Mouse (Mus musculus) bone marrow macrophage, adult 2 months (primary cell): ENCODE data around the gene Aqp2.

ENCODE experiments used
- CTCF ChIP-seq: IDR thresholded peaks from 2 replicates; pipeline ENCODE4 v1.5.1; 2012; ENCODE audit warnings: low read depth, mild to moderate bottlenecking, low read length, moderate library complexity
- POLR2A ChIP-seq: IDR thresholded peaks from 2 replicates; pipeline ENCODE4 v1.6.1; 2012; ENCODE audit warnings: mild to moderate bottlenecking, low read depth, low read length, borderline replicate concordance

DNA sequence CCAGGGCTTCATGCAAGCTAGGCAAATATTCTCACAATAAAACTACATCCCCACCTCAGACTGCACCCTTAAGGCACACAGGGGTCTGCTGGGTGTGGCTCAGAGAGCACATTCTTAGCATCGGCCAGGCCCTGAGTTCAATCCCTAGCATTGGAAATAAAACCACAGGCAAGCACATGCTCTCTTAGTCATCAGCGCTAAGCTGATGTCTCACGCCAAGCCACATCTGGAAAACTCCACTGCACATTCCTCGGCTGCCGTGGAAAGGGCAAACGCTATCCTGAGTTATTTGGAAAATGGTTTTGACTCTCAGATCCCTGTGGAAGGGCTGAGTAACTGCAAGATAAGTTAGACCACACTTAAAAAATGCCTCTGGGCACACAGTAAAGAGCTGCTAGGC is 25.1 kb upstream of the Aqp2 start:
- TF ChIP-seq CTCF (no peak), POLR2A (no peak)
